Mouse (Mus musculus): ENCODE measurements around the gene Zfp944. TPM values are rescaled to one million over a fixed set of nuclear protein-coding genes. Genes with fewer than 3 reads are reported as not detected.
"Not testable (repeated sequence)": the region's sequence is repeated elsewhere in the genome, so short reads cannot be mapped to it uniquely, and the experiment has no call there.

Zfp944 gene
- 11.4 and 11.5 TPM in 2 replicates for polyA plus RNA-seq (2015; fragmentation: Nextera tagmentation; extraction: Ambion mirVana)

- H3K4me1 ChIP-seq, H3K9me3 ChIP-seq, H3K27me3 ChIP-seq, H3K36me3 ChIP-seq: not testable (repeated sequence)
- peak within 1 kb of the TSS; percentile 60 for H3K4me3 ChIP-seq
- peak within 1 kb of the TSS; percentile 57 for H3K4me2 ChIP-seq
- under 1% methylated on average over 27 of the region's 43 CpGs for WGBS
- H3K27ac ChIP-seq = peak within 1 kb of the TSS; percentile 86
- peak; percentile 99 for ATAC-seq (ENCODE audit: borderline replicate concordance, extremely low read depth, low FRiP score, low TSS enrichment)
- H3K9ac ChIP-seq = peak within 1 kb of the TSS; percentile 59
These were observed at the start of gene Zfp944, which contains the start of gene Zfp758 for GRCm38 (mm10) chr17:22361101-22361781. Gene Zfp944, minus strand, starts transcription at chr17:22361400. Gene Zfp758, plus strand, starts transcription at chr17:22361453.

- Histone ChIP-seq H3K36me3 (no peaks in the 10 kb centered on the region), H3K4me2 (no peak overlapping the region), H3K4me3 (no peak overlapping the region), H3K27ac (no peak overlapping the region), H3K9me3 (no peaks in the 10 kb centered on the region), H3K27me3 (no peaks in the 10 kb centered on the region), H3K4me1 (no peaks in the 10 kb centered on the region), H3K9ac (no peak overlapping the region)
- ATAC-seq (ENCODE audit: borderline replicate concordance, extremely low read depth, low FRiP score, low TSS enrichment) = no peak
- 58% methylated on average over 2 of the region's 2 CpGs for WGBS
These were observed 49.6 kb upstream of the Zfp944 start for GRCm38 (mm10) chr17:22410756-22411155.

GRCm38 (mm10) chr17:22363895-22364294 is 2.7 kb upstream of the Zfp944 start:
- Histone ChIP-seq H3K4me3 (no peak overlapping the region), H3K27ac (no peak overlapping the region), H3K36me3 (peaks cover 6% of the 10 kb centered on the region; the same call in 1 of the 2 replicates)

GRCm38 (mm10) chr17:22360572-22360971 is 628 bp downstream of the Zfp944 start:
- no peak for ATAC-seq (ENCODE audit: borderline replicate concordance, extremely low read depth, low FRiP score, low TSS enrichment)
- H3K36me3 ChIP-seq = 0 out of 2 replicates have a peak, but pooled peaks cover 6% of the 10 kb centered on the region
- no peaks in the 10 kb centered on the region for H3K27me3 ChIP-seq
- peak overlapping the region; percentile 57 for H3K4me2 ChIP-seq
- 23% methylated on average over 5 of the region's 5 CpGs for WGBS
- peak overlapping the region; percentile 60 for H3K4me3 ChIP-seq
- H3K9me3 ChIP-seq = no peaks in the 10 kb centered on the region
- peak overlapping the region; percentile 56 for H3K9ac ChIP-seq
- no peaks in the 10 kb centered on the region for H3K4me1 ChIP-seq
- no peak overlapping the region; the same call in 1 of the 2 replicates for H3K27ac ChIP-seq

More at GRCm38 (mm10) chr17:22363895-22364294, 2.7 kb upstream of the Zfp944 start:
- no peaks in the 10 kb centered on the region for H3K27me3 ChIP-seq
- H3K4me2 ChIP-seq = no peak overlapping the region
- H3K4me1 ChIP-seq = no peaks in the 10 kb centered on the region
- H3K9me3 ChIP-seq = no peaks in the 10 kb centered on the region
- no peak for ATAC-seq (ENCODE audit: borderline replicate concordance, extremely low read depth, low FRiP score, low TSS enrichment)
- H3K9ac ChIP-seq = no peak overlapping the region
- 97% methylated on average over 3 of the region's 3 CpGs for WGBS

GRCm38 (mm10) chr17:22352794-22353193 is 8.4 kb downstream of the Zfp944 start:
- Histone ChIP-seq H3K9ac (no peak overlapping the region), H3K4me2 (no peak overlapping the region), H3K36me3 (0 out of 2 replicates have a peak, but pooled peaks cover 9% of the 10 kb centered on the region), H3K4me1 (no peaks in the 10 kb centered on the region), H3K4me3 (no peak overlapping the region), H3K27me3 (no peaks in the 10 kb centered on the region), H3K27ac (no peak overlapping the region), H3K9me3 (no peaks in the 10 kb centered on the region)
- ATAC-seq (ENCODE audit: borderline replicate concordance, extremely low read depth, low FRiP score, low TSS enrichment) = no peak

- Histone ChIP-seq H3K4me3 (peak overlapping the region; percentile 64), H3K4me2 (peak overlapping the region; percentile 56), H3K9ac (peak overlapping the region; percentile 66; the same call in 1 of the 2 replicates)
- H3K27me3 ChIP-seq; H3K36me3 ChIP-seq; H3K4me1 ChIP-seq; H3K27ac ChIP-seq; ATAC-seq (ENCODE audit: borderline replicate concordance, extremely low read depth, low FRiP score, low TSS enrichment); H3K9me3 ChIP-seq: not testable (repeated sequence)
- 15% methylated on average over 2 of the region's 2 CpGs for WGBS
These were observed 46.0 kb downstream of the Zfp944 start for GRCm38 (mm10) chr17:22315247-22315646.

- peak; percentile 99 for ATAC-seq (ENCODE audit: borderline replicate concordance, extremely low read depth, low FRiP score, low TSS enrichment)
- H3K4me1 ChIP-seq, H3K9me3 ChIP-seq, H3K36me3 ChIP-seq, H3K27me3 ChIP-seq: not testable (repeated sequence)
- Histone ChIP-seq H3K4me2 (peak within 1 kb of the TSS; percentile 56), H3K4me3 (peak within 1 kb of the TSS; percentile 64), H3K27ac (peak within 1 kb of the TSS; percentile 79), H3K9ac (peak within 1 kb of the TSS; percentile 66)
- WGBS = under 1% methylated on average over 20 of the region's 20 CpGs
These were observed 46.4 kb downstream of the Zfp944 start, which contains the start of gene CT030661.1 for GRCm38 (mm10) chr17:22314730-22315226. Gene CT030661.1, minus strand, starts transcription at chr17:22314837.

GRCm38 (mm10) chr17:22314219-22314618 is 47.0 kb downstream of the Zfp944 start:
- Histone ChIP-seq H3K9ac (peak overlapping the region; percentile 66), H3K27ac (peak overlapping the region; percentile 79; the same call in 1 of the 2 replicates), H3K4me2 (peak overlapping the region; percentile 56), H3K4me3 (peak overlapping the region; percentile 64)
- WGBS = 0% methylated on average over 3 of the region's 3 CpGs
- not testable (repeated sequence) for H3K9me3 ChIP-seq, H3K36me3 ChIP-seq, H3K4me1 ChIP-seq, H3K27me3 ChIP-seq
- ATAC-seq (ENCODE audit: borderline replicate concordance, extremely low read depth, low FRiP score, low TSS enrichment) = peak; percentile 70

Other genes with a start within 250 kb of the Zfp944 start
- 2.4 and 2.7 TPM in 2 replicates for gene Zfp947, start 195.2 kb downstream of the Zfp944 start, polyA plus RNA-seq (2015; fragmentation: Nextera tagmentation; extraction: Ambion mirVana)
- 2.6 and 3.2 TPM in 2 replicates for gene Zfp994, start 135.8 kb downstream of the Zfp944 start, polyA plus RNA-seq (2015; fragmentation: Nextera tagmentation; extraction: Ambion mirVana)
- gene CT030661.1, start 46.6 kb downstream of the Zfp944 start, polyA plus RNA-seq (2015; fragmentation: Nextera tagmentation; extraction: Ambion mirVana) = 12.1 and 12.3 TPM in 2 replicates
- gene Zfp758, start 53 bp upstream of the Zfp944 start, polyA plus RNA-seq (2015; fragmentation: Nextera tagmentation; extraction: Ambion mirVana) = 9.0 and 10.2 TPM in 2 replicates
- 15.2 and 15.4 TPM in 2 replicates for gene Zfp946, start 62.8 kb upstream of the Zfp944 start, polyA plus RNA-seq (2015; fragmentation: Nextera tagmentation; extraction: Ambion mirVana)
- not detected in 2 replicates for gene Vmn2r111, start 212.1 kb upstream of the Zfp944 start, polyA plus RNA-seq (2015; fragmentation: Nextera tagmentation; extraction: Ambion mirVana)
- not detected in 2 replicates for gene Vmn2r112, start 239.6 kb upstream of the Zfp944 start, polyA plus RNA-seq (2015; fragmentation: Nextera tagmentation; extraction: Ambion mirVana)

Measured in lung, embryonic 15.5 days (tissue).